Mouse (Mus musculus): Measurements from ENCODE around the gene Fadd. TPM values are rescaled to one million over a fixed set of nuclear protein-coding genes. Genes with fewer than 3 reads are reported as not detected.

The Fadd gene
- total RNA-seq, 2 experiments from 2014 or later, result 8.1 to 13.2 TPM

GRCm38 (mm10) chr7:144538030-144538644 lies 44.1 kb downstream of the Fadd start:
- no peak for ATAC-seq (replicated peaks; ENCODE audit: poor library complexity, severe bottlenecking)

- ATAC-seq (replicated peaks; ENCODE audit: poor library complexity, severe bottlenecking), result peak; percentile 65
These were observed 45.9 kb downstream of the Fadd start for GRCm38 (mm10) chr7:144536367-144536766.

- ATAC-seq (replicated peaks; ENCODE audit: poor library complexity, severe bottlenecking), result no peak
These were observed 47.5 kb downstream of the Fadd start for GRCm38 (mm10) chr7:144534773-144535172.

- ATAC-seq (replicated peaks; ENCODE audit: poor library complexity, severe bottlenecking), result no peak
These were observed 50.5 kb downstream of the Fadd start for GRCm38 (mm10) chr7:144531585-144532378.

- ATAC-seq (replicated peaks; ENCODE audit: poor library complexity, severe bottlenecking), result no peak
These were observed 52.4 kb downstream of the Fadd start for GRCm38 (mm10) chr7:144529851-144530250.

GRCm38 (mm10) chr7:144527723-144528221 lies 54.5 kb downstream of the Fadd start:
- ATAC-seq (replicated peaks; ENCODE audit: poor library complexity, severe bottlenecking), result no peak

Other genes starting within 250 kb of the Fadd start
- 1.5 and 2.4 TPM in 2 replicates for gene Cttn, start 111.5 kb downstream of the Fadd start, total RNA-seq (2014; fragmentation: Nextera tagmentation)
- 2.3 and 6.8 TPM in 2 replicates for gene Cttn, start 111.5 kb downstream of the Fadd start, total RNA-seq (2017)
- gene Ppfia1, start 28.7 kb downstream of the Fadd start, total RNA-seq (2014; fragmentation: Nextera tagmentation), result 29.4 and 31.4 TPM in 2 replicates
- gene Ppfia1, start 28.7 kb downstream of the Fadd start, total RNA-seq (2017), result 35.4 and 39.8 TPM in 2 replicates
- not detected in 2 replicates for gene Ano1, start 169.5 kb upstream of the Fadd start, total RNA-seq (2014; fragmentation: Nextera tagmentation)
- not detected in 2 replicates for gene Ano1, start 169.5 kb upstream of the Fadd start, total RNA-seq (2017)

Measured in granulocyte monocyte progenitor cell, adult 5-6 weeks (primary cell).